Mouse (Mus musculus) adrenal gland, postnatal 0 days (tissue): Measurements from ENCODE around the gene Epha7. TPM values are rescaled to one million over a fixed set of nuclear protein-coding genes. Genes with fewer than 3 reads are reported as not detected.

Experiments
- polyA plus RNA-seq: library from polyadenylated mRNA; unstranded; fragments of >200 nt; fragmentation: Nextera tagmentation; extraction: Ambion mirVana; gene quantifications from 2 replicates; pipeline ENCODE4 v1.2.1, GENCODE M21; 2015

Epha7 gene
- 3.8 and 5.9 TPM in 2 replicates for polyA plus RNA-seq

DNA sequence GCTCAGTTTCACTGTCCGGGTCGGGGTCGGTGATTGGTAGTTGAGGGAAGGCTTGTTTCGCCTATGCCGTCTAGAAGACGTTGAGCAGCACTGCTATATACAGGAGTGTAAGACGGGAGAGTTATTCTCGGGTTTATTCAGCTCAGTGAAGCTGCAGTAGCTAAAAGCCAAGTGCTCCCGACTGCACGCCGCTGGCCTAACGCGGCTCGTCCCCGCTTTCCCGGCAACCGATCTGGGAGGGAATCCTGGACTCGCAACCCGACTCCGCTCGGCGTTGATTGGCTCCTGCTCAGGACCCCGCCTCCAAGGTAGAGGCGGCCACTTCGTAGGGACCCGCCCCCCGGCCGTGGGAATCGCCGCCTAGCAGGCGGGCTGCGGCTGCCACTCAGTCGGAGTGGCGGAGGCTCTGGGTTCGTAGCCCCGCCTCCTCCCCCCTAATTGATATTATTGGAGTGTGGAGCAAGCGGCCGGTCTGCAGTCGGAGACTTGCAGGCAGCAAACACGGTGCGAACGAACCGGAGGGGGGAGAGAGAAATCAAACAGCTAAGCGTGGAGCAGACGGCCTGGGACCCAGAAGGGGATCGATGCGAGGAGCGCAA is at the start of gene Epha7:
Gene Epha7, plus strand, starts transcription at position 441 of the 599 bp plus-strand sequence.

